Mouse (Mus musculus) G1E (cell line): ENCODE measurements around the gene Mzt1.
"Not testable (repeated sequence)": the region's sequence is repeated elsewhere in the genome, so short reads cannot be mapped to it uniquely, and the experiment has no call there.

Experiments used
- CTCF ChIP-seq: IDR thresholded peaks from 2 replicates; pipeline ENCODE4 v1.5.1; 2012; ENCODE audit warnings: low read depth, low read length, inconsistent platforms, mixed read lengths
- GATA1 ChIP-seq: IDR thresholded peaks from 2 replicates; pipeline ENCODE4 v1.6.1; 2012; ENCODE audit warnings: borderline replicate concordance, low read length, inconsistent platforms, mixed read lengths
- GATA2 ChIP-seq: IDR thresholded peaks from 2 replicates; pipeline ENCODE4 v1.6.1; 2012; ENCODE audit warnings: low read depth, low read length, inconsistent platforms, borderline replicate concordance
- POLR2AphosphoS5 ChIP-seq: IDR thresholded peaks from 2 replicates; pipeline ENCODE4 v1.6.1; 2012; ENCODE audit warnings: low read depth, low read length, inconsistent platforms; ENCODE audit not compliant: insufficient replicate concordance
- TAL1 ChIP-seq: conservative IDR thresholded peaks from 2 replicates; pipeline ENCODE4 v1.6.1; 2012; ENCODE audit warnings: low read depth, low read length, inconsistent platforms, mixed read lengths

DNA sequence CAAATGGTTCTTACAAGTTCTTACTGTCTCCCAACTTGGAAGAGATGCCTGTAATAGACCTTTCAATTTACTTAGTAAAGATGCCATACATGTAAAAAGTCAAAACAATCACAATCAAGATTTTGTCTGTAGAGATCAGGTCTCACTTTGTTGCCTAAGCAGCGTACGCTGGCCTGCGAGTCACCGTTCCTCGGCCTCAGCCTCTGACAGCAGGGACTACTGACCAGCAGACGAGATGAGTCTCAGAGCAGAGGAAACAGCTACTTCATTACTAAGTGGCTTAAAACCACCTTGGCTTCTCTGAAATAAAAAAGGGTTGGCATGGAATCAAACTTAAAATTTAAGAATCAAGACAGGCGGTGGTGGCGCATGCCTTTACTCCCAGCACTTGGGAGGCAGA is 11.1 kb downstream of the Mzt1 start:
- TF ChIP-seq CTCF, GATA1, TAL1, POLR2AphosphoS5, GATA2: not testable (repeated sequence)
